Mouse (Mus musculus) forebrain, postnatal 0 days (tissue): Measurements from ENCODE around the gene Pirt. TPM values are rescaled to one million over a fixed set of nuclear protein-coding genes. Genes with fewer than 3 reads are reported as not detected.

Experiments used
- ATAC-seq: fragments of 200-750 bp; cut with Nextera tagmentation; 2 replicates; pipeline ENCODE4 v1.8.0; 2017; ENCODE audit warnings: mild to moderate bottlenecking, moderate library complexity
- DNase-seq: peaks from one replicate; pipeline ENCODE4 v3.0.0-alpha.2; 2015
- H3K27ac ChIP-seq: fragments of 300-500 bp; sonication (generic); 2 replicates; pipeline ENCODE4 v1.5.1; 2014; ENCODE audit warnings: low read depth, mild to moderate bottlenecking, antibody characterized with exemption, low read length, moderate library complexity, mixed read lengths
- H3K27me3 ChIP-seq: fragments of 300-500 bp; sonication (generic); 2 replicates; pipeline ENCODE4 v1.6.1; 2014; ENCODE audit warnings: mild to moderate bottlenecking, low read length, mixed read lengths; ENCODE audit not compliant: insufficient read depth
- H3K36me3 ChIP-seq: fragments of 300-500 bp; sonication (generic); 2 replicates; pipeline ENCODE4 v1.6.1; 2014; ENCODE audit warnings: mild to moderate bottlenecking, moderate library complexity; ENCODE audit not compliant: insufficient read depth
- H3K4me1 ChIP-seq: fragments of 300-500 bp; sonication (generic); 2 replicates; pipeline ENCODE4 v1.6.1; 2014; ENCODE audit warnings: antibody characterized with exemption; ENCODE audit not compliant: insufficient read depth
- H3K4me2 ChIP-seq: fragments of 300-500 bp; sonication (generic); 2 replicates; pipeline ENCODE4 v1.6.1; 2014; ENCODE audit warnings: low read depth, mild to moderate bottlenecking, moderate library complexity
- H3K4me3 ChIP-seq: fragments of 300-500 bp; sonication (generic); 2 replicates; pipeline ENCODE4 v1.5.1; 2014; ENCODE audit warnings: low read depth, low read length, mixed read lengths
- H3K9ac ChIP-seq: fragments of 300-500 bp; sonication (generic); 2 replicates; pipeline ENCODE4 v1.6.1; 2014; ENCODE audit warnings: mild to moderate bottlenecking
- H3K9me3 ChIP-seq: fragments of 300-500 bp; sonication (generic); 2 replicates; pipeline ENCODE4 v1.6.1; 2016; ENCODE audit warnings: low read length
- CTCF ChIP-seq: sonication (generic); IDR thresholded peaks from 2 replicates; pipeline ENCODE4 v1.5.1; 2016; ENCODE audit warnings: antibody characterized with exemption, control low read depth, low read depth
- WGBS: fragments of 180-500 bp; shearing (Covaris S2); extraction: QIAGEN DNeasy Blood & Tissue Kit; methylation state at CpG from one replicate; pipeline ENCODE4 v1.1.7; 2014; 5-methylcytosine and 5-hydroxymethylcytosine counted together
- polyA plus RNA-seq: library from polyadenylated mRNA; unstranded; fragments of >200 nt; fragmentation: Nextera tagmentation; extraction: Ambion mirVana; gene quantifications from 2 replicates; pipeline ENCODE4 v1.2.1, GENCODE M21; 2015
- total RNA-seq: library from RNA; depleted of rRNA; stranded (reverse); fragments of >200 nt; gene quantifications from 2 replicates; pipeline ENCODE4 v1.2.3, GENCODE M21; 2014

The Pirt gene
- total and polyA plus RNA-seq, 2 experiments from 2014 or later, result 0.10 to 0.19 TPM

GRCm38 (mm10) chr11:66924095-66924823, 12.5 kb downstream of the Pirt start:
- Histone ChIP-seq H3K9me3 (no peaks in the 10 kb centered on the region), H3K27ac (no peak overlapping the region), H3K4me2 (no peak overlapping the region), H3K4me1 (no peaks in the 10 kb centered on the region), H3K27me3 (no peaks in the 10 kb centered on the region), H3K9ac (no peak overlapping the region), H3K4me3 (no peak overlapping the region), H3K36me3 (no peaks in the 10 kb centered on the region)
- WGBS, result 89% methylated on average over 11 of the region's 11 CpGs
- ATAC-seq (no peak), DNase-seq (no peak)
- no peak for TF ChIP-seq CTCF

GRCm38 (mm10) chr11:66928311-66928710, 16.5 kb downstream of the Pirt start:
- TF ChIP-seq CTCF, result no peak
- Histone ChIP-seq H3K4me1 (no peaks in the 10 kb centered on the region), H3K4me3 (no peak overlapping the region), H3K9me3 (no peaks in the 10 kb centered on the region), H3K27ac (no peak overlapping the region), H3K9ac (no peak overlapping the region), H3K36me3 (no peaks in the 10 kb centered on the region), H3K4me2 (no peak overlapping the region), H3K27me3 (no peaks in the 10 kb centered on the region)
- DNase-seq (no peak), ATAC-seq (no peak)
- 48% methylated on average over 3 of the region's 3 CpGs for WGBS

DNA sequence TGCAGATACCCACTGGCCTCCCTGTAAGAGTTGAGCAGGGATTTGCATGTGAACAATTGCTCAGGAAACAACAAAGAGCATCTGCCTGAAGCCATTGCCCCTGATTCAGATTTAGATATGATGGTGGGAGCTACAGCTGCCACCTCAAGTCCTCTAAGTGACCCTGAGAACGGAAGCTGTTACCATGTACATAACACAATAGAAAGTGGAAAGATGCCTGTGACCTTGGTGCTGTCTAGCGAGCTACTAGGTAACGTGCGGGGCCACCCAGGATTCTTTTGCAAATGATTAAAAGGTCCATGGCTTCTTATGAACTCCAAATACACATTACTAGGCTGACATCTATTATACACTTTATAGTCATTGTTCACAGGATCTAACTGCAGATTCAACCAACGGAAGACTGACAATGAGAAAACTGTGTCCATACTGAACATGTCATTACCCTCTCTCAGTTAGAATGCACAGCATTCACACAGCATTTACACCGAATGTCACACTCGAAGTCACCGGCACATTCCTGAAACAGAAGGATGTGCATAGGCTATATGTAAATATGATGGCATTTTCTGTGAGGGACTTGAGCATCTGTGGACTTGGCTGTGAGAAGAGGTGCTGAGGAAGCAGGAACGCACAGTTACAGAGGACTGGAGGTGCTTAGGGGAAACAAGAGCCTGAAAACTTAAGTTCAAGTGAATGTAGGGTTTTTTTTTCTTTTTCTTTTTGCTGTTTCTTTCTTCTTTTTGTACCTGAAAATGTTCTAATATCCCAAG, 21.2 kb downstream of the Pirt start:
- Histone ChIP-seq H3K9ac (no peak overlapping the region), H3K27ac (no peak overlapping the region), H3K4me1 (no peaks in the 10 kb centered on the region), H3K9me3 (no peaks in the 10 kb centered on the region), H3K27me3 (no peaks in the 10 kb centered on the region), H3K4me2 (no peak overlapping the region), H3K4me3 (no peak overlapping the region), H3K36me3 (no peaks in the 10 kb centered on the region)
- 56% methylated on average over 9 of the region's 9 CpGs for WGBS
- DNase-seq (no peak), ATAC-seq (no peak)
- no peak for TF ChIP-seq CTCF

- Histone ChIP-seq H3K4me3 (no peak overlapping the region), H3K36me3 (no peaks in the 10 kb centered on the region), H3K27me3 (no peaks in the 10 kb centered on the region), H3K4me2 (no peak overlapping the region), H3K4me1 (no peaks in the 10 kb centered on the region), H3K9ac (no peak overlapping the region), H3K9me3 (no peaks in the 10 kb centered on the region), H3K27ac (no peak overlapping the region)
- DNase-seq (no peak), ATAC-seq (no peak)
- 88% methylated on average over 7 of the region's 7 CpGs for WGBS
- TF ChIP-seq CTCF, result no peak
These were observed 22.8 kb downstream of the Pirt start for GRCm38 (mm10) chr11:66934428-66935173.

- WGBS, result 87% methylated on average over 5 of the region's 5 CpGs
- ATAC-seq, result no peak
These were observed 30.2 kb downstream of the Pirt start for GRCm38 (mm10) chr11:66942011-66942410.

DNA sequence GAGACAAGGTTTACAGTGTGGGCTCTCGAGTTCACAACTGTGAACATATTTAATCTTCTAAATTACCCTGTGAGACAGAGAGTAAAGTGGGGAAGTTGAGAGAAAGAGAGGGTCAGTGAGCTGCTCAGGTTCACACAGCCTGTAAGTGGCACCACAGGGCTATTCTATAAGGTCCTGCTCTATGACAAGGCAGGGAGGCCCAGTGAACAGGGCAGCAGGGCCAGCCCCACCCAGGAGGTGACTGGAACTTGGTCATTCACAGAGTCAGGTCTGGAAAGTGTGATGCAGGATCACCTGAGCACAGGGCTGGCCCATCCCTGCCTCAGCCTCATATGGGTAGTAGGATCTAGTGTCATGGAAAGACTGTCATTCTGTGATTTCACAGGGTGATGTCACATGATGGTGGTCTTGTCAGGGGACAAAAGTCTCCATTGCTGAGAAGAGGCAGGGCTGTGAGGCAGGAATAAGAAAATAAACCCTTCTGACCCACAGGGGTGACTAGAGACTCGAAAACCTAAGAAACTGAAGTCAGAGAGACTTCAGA, 33.5 kb downstream of the Pirt start:
- H3K36me3 ChIP-seq, result no peaks in the 10 kb centered on the region
- no peak overlapping the region for H3K4me2 ChIP-seq
- DNase-seq (no peak), ATAC-seq (no peak)
- no peaks in the 10 kb centered on the region for H3K4me1 ChIP-seq
- H3K9ac ChIP-seq, result no peak overlapping the region
- H3K27ac ChIP-seq, result no peak overlapping the region
- 78% methylated on average over 2 of the region's 2 CpGs for WGBS
- no peak for TF ChIP-seq CTCF
- H3K4me3 ChIP-seq, result no peak overlapping the region
- no peaks in the 10 kb centered on the region for H3K27me3 ChIP-seq
- H3K9me3 ChIP-seq, result no peaks in the 10 kb centered on the region

More at GRCm38 (mm10) chr11:66942011-66942410, 30.2 kb downstream of the Pirt start:
- H3K9ac ChIP-seq, result no peak overlapping the region
- H3K4me2 ChIP-seq, result no peak overlapping the region
- TF ChIP-seq CTCF, result no peak
- DNase-seq, result no peak
- no peak overlapping the region for H3K27ac ChIP-seq
- H3K36me3 ChIP-seq, result no peaks in the 10 kb centered on the region
- H3K27me3 ChIP-seq, result no peaks in the 10 kb centered on the region
- H3K4me3 ChIP-seq, result no peak overlapping the region
- H3K4me1 ChIP-seq, result no peaks in the 10 kb centered on the region
- H3K9me3 ChIP-seq, result no peaks in the 10 kb centered on the region
